Mouse (Mus musculus) bone marrow, adult 2 months (tissue): ENCODE measurements around the gene Ssc5d.

Source experiments
- CTCF ChIP-seq: fragments of 200-500 bp; IDR thresholded peaks from 2 replicates; pipeline ENCODE4 v1.5.1; 2011; ENCODE audit warnings: low read length, control low read depth; ENCODE audit not compliant: control insufficient read depth, insufficient read depth
- POLR2A ChIP-seq: fragments of 200-500 bp; IDR thresholded peaks from 2 replicates; pipeline ENCODE4 v1.6.1; 2011; ENCODE audit warnings: low read depth, mild to moderate bottlenecking, control low read depth, low read length, borderline replicate concordance; ENCODE audit not compliant: control insufficient read depth

GRCm38 (mm10) chr7:4972321-4973047, 46.9 kb downstream of the Ssc5d start:
- no peak for TF ChIP-seq CTCF
- no peak for TF ChIP-seq POLR2A
